Mouse (Mus musculus) ES-E14 (cell line): ENCODE measurements at regions not wholly inside any gene's neighbourhood (a gene's known extent, or its start where the extent isn't known, plus 50 kb on each side); places are given as distances from the start of the nearest gene placed in this dataset.

Source experiments
- DNase-seq: peaks from one replicate; pipeline ENCODE4 v3.0.0-alpha.2; 2013; ENCODE audit warnings: low read depth, low spot score
- H3K27ac ChIP-seq: 2 replicates; pipeline ENCODE4 v1.5.1; 2012; ENCODE audit warnings: low read depth, mild to moderate bottlenecking, low read length, moderate library complexity, mixed read lengths; ENCODE audit not compliant: poor library complexity, insufficient read depth, severe bottlenecking
- H3K36me3 ChIP-seq: 2 replicates; pipeline ENCODE4 v1.6.1; 2012; ENCODE audit warnings: mild to moderate bottlenecking, low read length, moderate library complexity, mixed read lengths; ENCODE audit not compliant: control insufficient read depth, poor library complexity, insufficient read depth, severe bottlenecking
- H3K4me1 ChIP-seq, 2 experiments: fragments of 150-350 bp in 1 of 2; sonication (generic) in 1 of 2; 2 replicates each; pipeline ENCODE4 v1.6.1; 2012; ENCODE audit warnings: low read length in 2 of 2, mild to moderate bottlenecking in 1 of 2, mixed read lengths in 1 of 2; ENCODE audit not compliant: control insufficient read depth in 2 of 2, insufficient read depth in 2 of 2, poor library complexity in 1 of 2
- H3K4me3 ChIP-seq, 2 experiments: fragments of 150-350 bp in 1 of 2; sonication (generic) in 1 of 2; 2 replicates each; pipeline ENCODE4 v1.5.1; 2012; ENCODE audit warnings: low read length in 2 of 2, low read depth in 1 of 2, mild to moderate bottlenecking in 1 of 2, mixed read lengths in 1 of 2; ENCODE audit not compliant: insufficient read depth in 1 of 2, poor library complexity in 1 of 2, severe bottlenecking in 1 of 2
- H3K9ac ChIP-seq: 2 replicates; pipeline ENCODE4 v1.6.1; 2012; ENCODE audit warnings: low read depth, mild to moderate bottlenecking, low read length, mixed read lengths; ENCODE audit not compliant: poor library complexity, insufficient read depth, severe bottlenecking
- H3K9me3 ChIP-seq: fragments of 150-350 bp; sonication (generic); 2 replicates; pipeline ENCODE4 v1.6.1; 2012; ENCODE audit warnings: low read depth, mild to moderate bottlenecking, low read length; ENCODE audit not compliant: control insufficient read depth, insufficient read depth
- CHD2 ChIP-seq: IDR thresholded peaks from 2 replicates; pipeline ENCODE4 v1.6.1; 2014; ENCODE audit warnings: mild to moderate bottlenecking, low read depth, low read length, inconsistent platforms
- HCFC1 ChIP-seq: IDR thresholded peaks from 2 replicates; pipeline ENCODE4 v1.6.1; 2012; ENCODE audit warnings: low read length, inconsistent platforms, borderline replicate concordance; ENCODE audit not compliant: insufficient read depth
- MAFK ChIP-seq: IDR thresholded peaks from 2 replicates; pipeline ENCODE4 v1.6.1; 2014; ENCODE audit warnings: mild to moderate bottlenecking, low read depth, low read length, inconsistent platforms; ENCODE audit not compliant: insufficient read depth
- ZC3H11A ChIP-seq: IDR thresholded peaks from 2 replicates; pipeline ENCODE4 v1.6.1; 2012; ENCODE audit warnings: low read depth, mild to moderate bottlenecking, inconsistent platforms, low read length, borderline replicate concordance
- ZNF384 ChIP-seq: IDR thresholded peaks from 2 replicates; pipeline ENCODE4 v1.6.1; 2012; ENCODE audit warnings: low read depth, low read length, inconsistent platforms
- in situ Hi-C, 2 experiments: fragments of 600-800 bp; cut with MboI; formaldehyde crosslinking; loops; one replicate each; pipeline ENCODE4 v1.15.1; 2025; ENCODE audit warnings: low sequenced_read_pairs in 2 of 2, inconsistent platforms in 1 of 2; ENCODE audit not compliant: unreplicated experiment in 2 of 2

DNA sequence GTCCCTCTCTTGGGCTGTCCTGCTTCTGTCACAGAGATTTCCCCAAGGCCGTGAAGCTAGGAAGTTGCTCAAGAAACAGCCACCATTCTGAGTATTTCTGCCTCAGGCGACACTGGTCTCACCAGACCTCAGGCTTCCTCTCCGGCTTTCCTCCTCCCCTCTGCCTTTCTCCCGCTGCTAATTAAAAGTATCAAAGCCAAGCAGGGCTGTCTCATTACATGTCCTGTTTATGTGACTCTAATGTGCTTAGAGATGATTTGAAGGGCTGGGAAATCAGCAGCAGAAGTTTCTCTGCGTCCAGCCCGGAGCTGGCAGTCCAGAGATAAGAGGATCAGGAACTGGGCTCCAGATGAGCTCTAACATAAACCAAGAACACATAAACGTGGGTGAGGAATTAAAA, 84.3 kb upstream of the Lrfn2 start:
- no peak for DNase-seq

DNA sequence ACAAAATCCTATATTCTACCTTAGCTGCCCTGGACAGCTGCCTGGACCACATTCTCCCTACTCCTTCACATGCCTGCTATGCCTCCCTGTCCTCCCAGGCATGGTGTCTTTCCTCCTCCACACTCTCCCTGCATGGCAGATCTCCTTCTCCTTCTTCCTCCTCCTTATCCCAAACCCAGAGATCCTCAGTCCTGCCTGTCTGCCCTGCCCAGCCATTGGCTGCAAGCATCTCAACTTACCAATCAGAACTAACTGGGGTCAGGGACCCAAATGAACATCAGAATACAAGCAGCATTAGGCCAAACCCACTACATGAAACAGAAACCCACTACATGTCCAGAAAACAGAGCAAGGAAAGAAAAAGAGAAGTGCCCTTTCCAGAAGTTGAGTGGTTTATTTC, 81.3 kb upstream of the Lrfn2 start:
- in situ Hi-C loops, result no loop called here
- no peak for DNase-seq
- no peaks in the 10 kb centered on the region for H3K36me3 ChIP-seq

More for the DNA sequence above, 84.3 kb upstream of the Lrfn2 start:
- in situ Hi-C loops, result no loop called here
- Histone ChIP-seq H3K4me3 (no peak overlapping the region), H3K9me3 (no peaks in the 10 kb centered on the region), H3K9ac (no peak overlapping the region), H3K4me1 (no peaks in the 10 kb centered on the region), H3K36me3 (no peaks in the 10 kb centered on the region), H3K27ac (no peak overlapping the region)
- no peak for TF ChIP-seq CHD2
- no peak for TF ChIP-seq MAFK
- TF ChIP-seq ZNF384, result no peak
- no peak for TF ChIP-seq HCFC1
- TF ChIP-seq ZC3H11A, result no peak

DNA sequence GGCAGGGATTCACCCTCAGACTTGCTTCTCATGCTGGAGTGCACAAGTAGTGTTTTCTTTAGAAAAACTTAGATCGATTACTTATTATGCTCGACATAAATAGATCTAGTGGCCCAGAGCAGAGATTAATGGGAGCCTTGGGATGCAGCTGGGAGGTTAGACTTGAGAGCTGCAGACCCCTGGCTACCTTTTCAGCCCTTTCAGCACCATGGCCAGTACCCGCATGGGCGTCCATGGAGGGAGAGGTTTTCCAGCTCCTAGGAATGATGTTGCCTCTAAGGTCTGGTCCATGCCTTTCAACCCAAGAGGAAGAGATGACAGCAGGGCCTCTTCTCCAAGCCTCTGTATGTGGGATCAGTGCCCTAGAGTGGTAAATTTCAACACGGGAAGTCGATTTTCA, 73.3 kb upstream of the Lrfn2 start:
- in situ Hi-C loops, result no loop called here
- no peak for TF ChIP-seq ZC3H11A
- no peak for TF ChIP-seq CHD2
- no peak for TF ChIP-seq ZNF384
- no peak for TF ChIP-seq MAFK
- no peak for TF ChIP-seq HCFC1
- H3K9me3 ChIP-seq, result no peaks in the 10 kb centered on the region
- no peak overlapping the region for H3K9ac ChIP-seq
- peak; percentile 27 for DNase-seq
- H3K27ac ChIP-seq, result no peak overlapping the region
- H3K4me1 ChIP-seq, result no peaks in the 10 kb centered on the region
- no peaks in the 10 kb centered on the region for H3K36me3 ChIP-seq
- H3K4me3 ChIP-seq, result no peak overlapping the region

More for the DNA sequence above, 81.3 kb upstream of the Lrfn2 start:
- Histone ChIP-seq H3K27ac (no peak overlapping the region), H3K4me1 (no peaks in the 10 kb centered on the region), H3K4me3 (no peak overlapping the region), H3K9me3 (no peaks in the 10 kb centered on the region), H3K9ac (no peak overlapping the region)
- TF ChIP-seq HCFC1 (no peak), ZC3H11A (no peak), CHD2 (no peak), ZNF384 (no peak), MAFK (no peak)

- H3K4me3 ChIP-seq, result no peak overlapping the region
- TF ChIP-seq HCFC1 (no peak), ZNF384 (no peak), CHD2 (no peak), MAFK (no peak), ZC3H11A (no peak)
- no peaks in the 10 kb centered on the region for H3K36me3 ChIP-seq
- no peak overlapping the region for H3K9ac ChIP-seq
- in situ Hi-C loops, result no loop called here
- no peaks in the 10 kb centered on the region for H3K4me1 ChIP-seq
- no peaks in the 10 kb centered on the region for H3K9me3 ChIP-seq
- no peak for DNase-seq
- no peak overlapping the region for H3K27ac ChIP-seq
Measured at GRCm38 (mm10) chr17:48870443-48870842, 61.7 kb upstream of the Lrfn2 start.

DNA sequence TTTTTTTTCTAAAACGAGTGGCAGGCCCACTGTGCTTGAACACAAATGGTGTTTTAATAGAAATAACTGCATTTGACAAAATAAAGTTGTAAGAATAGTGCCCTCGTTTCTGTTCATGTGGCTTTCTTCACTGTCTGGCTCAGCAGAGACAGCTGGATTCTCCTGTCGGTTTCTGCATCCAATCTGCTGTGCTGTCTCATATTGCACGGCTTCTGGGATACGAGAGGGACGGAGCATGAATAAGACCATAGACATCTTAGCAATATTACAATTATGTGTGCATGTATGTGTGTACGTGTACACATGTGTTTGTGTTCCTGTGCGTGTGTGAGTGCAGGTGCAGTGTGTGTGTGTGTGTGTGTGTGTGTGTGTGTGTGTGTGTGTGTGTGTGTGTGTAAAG, 54.7 kb upstream of the Lrfn2 start:
- Histone ChIP-seq H3K4me3 (no peak overlapping the region), H3K36me3 (no peaks in the 10 kb centered on the region), H3K4me1 (no peaks in the 10 kb centered on the region), H3K9ac (no peak overlapping the region), H3K27ac (no peak overlapping the region), H3K9me3 (no peaks in the 10 kb centered on the region)
- in situ Hi-C loops, result no loop called here
- DNase-seq, result no peak
- TF ChIP-seq ZNF384 (no peak), ZC3H11A (no peak), CHD2 (no peak), HCFC1 (no peak), MAFK (no peak)
